Mouse (Mus musculus) gastrocnemius, postnatal 14 days (tissue): ENCODE results near the gene Ccnl2. TPM values are rescaled to one million over a fixed set of nuclear protein-coding genes. Genes with fewer than 3 reads are reported as not detected.

Experiments
- DNase-seq: peaks from one replicate; pipeline ENCODE4 v3.0.0; 2021; ENCODE audit warnings: mixed read lengths
- intact Hi-C: fragments of 180-260 bp; cut with DNase I; formaldehyde crosslinking; loops from one replicate; pipeline ENCODE4 v1.15.1; 2025; ENCODE audit warnings: low total_unique reads
- long read RNA-seq, 2 experiments: library from polyadenylated mRNA; stranded (forward); transcript quantifications; one replicate each; pipeline ENCODE4 v2.0.0; 2021
- total RNA-seq, 2 experiments: library from RNA; stranded (reverse); gene quantifications; 2 replicates each; pipeline ENCODE4 v1.2.3; 2021

Ccnl2 gene
- total RNA-seq = 10 to 100 TPM; 20.6 to 29.0 TPM
- long read RNA-seq, experiment 1, full-length matches to known transcripts = 26 of 61 reads
- long read RNA-seq, experiment 1, partial matches to known transcripts = 10 of 61 reads
- long read RNA-seq, experiment 1, other reads (novel, unspliced or antisense) = 25 of 61 reads
- long read RNA-seq, experiment 2, full-length matches to known transcripts = 30 of 63 reads
- long read RNA-seq, experiment 2, partial matches to known transcripts = 9 of 63 reads
- long read RNA-seq, experiment 2, other reads (novel, unspliced or antisense) = 24 of 63 reads

DNA sequence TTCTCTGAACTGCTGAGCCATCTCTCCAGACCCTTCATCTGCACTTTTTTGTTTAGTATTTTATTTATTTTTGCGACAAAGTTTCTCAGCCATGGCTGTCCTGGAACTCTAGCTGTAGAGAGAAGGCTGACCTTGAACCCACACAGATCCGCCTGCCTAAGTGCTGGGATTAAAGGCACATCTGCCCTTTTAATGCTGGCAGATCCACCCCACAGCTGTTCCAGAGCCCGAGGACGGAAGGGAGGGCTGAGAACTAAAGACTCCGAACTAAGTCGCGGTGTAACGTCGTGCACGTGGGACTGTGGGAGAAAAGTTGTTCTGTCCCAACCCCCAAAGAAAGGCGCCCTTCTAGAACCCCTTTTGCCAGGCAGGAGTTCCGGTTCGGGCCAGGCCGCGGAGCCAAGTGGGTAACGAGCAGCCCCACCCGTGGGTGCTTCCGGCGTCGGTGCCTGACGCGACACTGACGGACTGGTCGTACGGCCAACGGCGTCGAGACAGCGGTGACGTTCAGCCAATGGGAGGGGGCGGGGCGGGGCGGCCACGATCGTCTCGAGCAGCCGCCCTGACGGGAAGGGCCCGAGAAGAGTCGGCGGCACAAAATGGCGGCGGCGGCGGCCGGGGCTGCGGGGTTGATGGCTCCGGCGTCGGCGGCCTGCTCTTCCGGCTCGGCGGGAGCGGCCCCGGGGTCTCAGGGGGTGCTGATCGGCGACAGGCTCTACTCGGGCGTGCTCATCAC is at the start of gene Ccnl2:
Ccnl2 (plus strand) TSS at position 561 of the 736 bp plus-strand sequence.
- peak; percentile 95 for DNase-seq

GRCm38 (mm10) chr4:155769496-155769879 is 42.8 kb upstream of the Ccnl2 start:
- no peak for DNase-seq
- intact Hi-C loops = loop anchor here (5.0 kb wide), 1 partner anchor 47 kb away; no protein-coding TSS in a partner anchor

More for the DNA sequence above, at the start of gene Ccnl2:
- intact Hi-C loops = no loop called here

- DNase-seq = peak; percentile 91
- intact Hi-C loops = loop anchor here (5.0 kb wide), 1 partner anchor 48 kb away; no protein-coding TSS in a partner anchor
Measured at GRCm38 (mm10) chr4:155769880-155770512, 42.3 kb upstream of the Ccnl2 start.

DNA sequence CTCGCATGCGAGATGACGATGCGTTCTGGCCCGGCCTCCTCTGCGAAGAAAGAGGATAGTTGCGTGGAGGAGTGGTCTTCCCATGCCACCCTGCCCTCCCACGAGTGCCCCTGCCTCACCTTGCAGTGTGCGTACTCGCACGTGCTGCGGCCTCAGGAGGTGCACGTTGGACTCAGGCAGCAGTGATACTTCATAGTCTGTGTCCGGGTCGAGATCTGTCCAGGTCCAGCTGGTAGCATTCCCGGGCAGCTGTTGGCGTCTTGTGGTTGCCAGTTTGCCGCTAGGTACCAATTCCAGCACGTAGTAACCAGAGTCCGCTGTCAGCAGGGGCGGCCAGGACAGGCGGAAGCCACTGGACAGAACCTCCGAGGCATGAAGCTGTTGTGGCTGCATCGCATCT is 41.7 kb upstream of the Ccnl2 start:
- peak; percentile 81 for DNase-seq
- intact Hi-C loops = no loop called here

GRCm38 (mm10) chr4:155771706-155772105 is 40.6 kb upstream of the Ccnl2 start:
- intact Hi-C loops = no loop called here
- DNase-seq = no peak

DNA sequence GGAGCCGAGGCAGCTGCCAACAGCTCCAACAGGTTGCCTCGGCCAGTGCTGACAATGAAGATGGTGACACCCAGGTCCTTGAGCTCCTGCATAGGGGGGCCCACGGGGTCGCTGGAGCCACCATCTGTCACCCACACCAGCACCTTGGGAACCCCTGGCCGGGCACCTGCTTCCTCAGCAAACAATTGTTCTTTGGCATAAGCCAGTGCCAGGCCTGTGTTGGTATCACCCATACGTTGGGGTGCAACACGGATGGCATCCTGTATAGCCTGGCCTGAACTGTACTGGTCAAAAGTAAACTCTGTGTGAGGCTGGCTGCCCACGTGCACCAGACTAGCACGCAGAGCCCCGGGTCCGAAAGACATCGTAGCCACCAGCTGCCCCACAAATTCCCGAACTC is 39.5 kb upstream of the Ccnl2 start:
- intact Hi-C loops = no loop called here

GRCm38 (mm10) chr4:155773335-155774078 is 38.8 kb upstream of the Ccnl2 start:
- intact Hi-C loops = no loop called here
- no peak for DNase-seq

More for the DNA sequence above, 39.5 kb upstream of the Ccnl2 start:
- no peak for DNase-seq

DNA sequence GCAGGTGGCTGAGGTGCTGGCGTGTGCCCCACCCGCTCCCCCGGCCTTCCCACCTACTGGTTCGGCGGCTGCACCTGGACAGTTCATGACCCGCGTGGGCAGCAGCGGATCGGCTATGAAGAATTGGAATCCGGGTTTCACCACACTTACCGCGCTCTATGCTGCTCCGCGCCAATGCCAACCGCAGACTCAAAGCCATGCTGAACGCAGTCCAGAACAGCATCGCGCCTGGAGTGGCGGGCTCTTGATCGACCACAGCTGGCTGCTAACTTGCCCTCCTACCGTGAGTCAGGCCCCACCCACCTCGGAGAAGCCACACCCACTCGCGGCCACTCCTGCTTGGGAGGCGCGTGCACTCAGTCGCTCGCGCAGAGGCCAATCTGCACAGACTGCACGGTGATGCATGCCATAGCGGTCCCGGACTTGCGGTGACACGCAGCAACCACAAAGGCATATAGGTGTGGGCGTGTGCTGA is 38.0 kb upstream of the Ccnl2 start, which contains the start of gene Vwa1:
Vwa1 (minus strand) TSS at position 419 of the 475 bp plus-strand sequence.
- intact Hi-C loops = no loop called here
- peak; percentile 93 for DNase-seq

DNA sequence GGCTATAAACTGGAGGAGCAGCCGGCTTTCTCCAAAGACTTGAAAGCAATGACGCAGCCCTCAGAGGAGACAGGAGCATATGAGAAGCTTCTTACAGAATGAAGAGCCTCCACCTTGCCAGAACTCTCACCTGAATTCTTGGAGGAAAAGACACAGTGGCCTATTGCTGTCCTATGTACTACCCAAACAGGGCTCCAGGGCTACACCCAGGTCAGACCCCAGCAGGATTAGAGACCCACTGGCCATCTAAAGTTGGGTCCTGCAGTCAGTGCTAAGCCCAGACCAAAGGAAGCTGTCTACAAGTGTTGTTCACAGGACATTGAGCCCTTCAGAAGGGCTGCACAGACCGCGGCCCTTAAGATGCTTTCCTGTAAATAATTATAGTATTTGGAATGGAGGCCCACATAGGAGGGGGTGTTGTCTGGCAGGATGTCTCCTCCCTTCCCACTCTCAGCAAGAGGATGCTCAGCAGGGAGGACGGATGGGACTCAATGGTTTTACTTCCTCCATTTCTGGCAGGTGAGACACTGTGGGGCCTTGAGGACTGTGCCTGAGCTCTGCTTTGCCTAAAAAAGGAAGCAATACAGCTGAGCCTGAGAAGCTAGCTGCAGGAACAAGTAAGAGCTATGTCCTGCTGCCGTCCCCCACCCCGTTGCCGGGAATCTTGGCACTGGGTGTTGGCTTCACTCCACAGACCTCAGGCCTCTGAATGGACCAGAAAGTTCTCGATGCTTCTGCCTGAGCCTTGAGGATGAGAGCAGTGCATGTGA is 37.1 kb upstream of the Ccnl2 start:
- DNase-seq = peak; percentile 77
- intact Hi-C loops = no loop called here

- intact Hi-C loops = no loop called here
- DNase-seq = peak; percentile 45
Measured at GRCm38 (mm10) chr4:155775855-155776254, 36.4 kb upstream of the Ccnl2 start.

- intact Hi-C loops = no loop called here
- no peak for DNase-seq
Measured at GRCm38 (mm10) chr4:155776704-155777335, 35.5 kb upstream of the Ccnl2 start.

GRCm38 (mm10) chr4:155777816-155778215 is 34.5 kb upstream of the Ccnl2 start:
- intact Hi-C loops = no loop called here
- no peak for DNase-seq

DNA sequence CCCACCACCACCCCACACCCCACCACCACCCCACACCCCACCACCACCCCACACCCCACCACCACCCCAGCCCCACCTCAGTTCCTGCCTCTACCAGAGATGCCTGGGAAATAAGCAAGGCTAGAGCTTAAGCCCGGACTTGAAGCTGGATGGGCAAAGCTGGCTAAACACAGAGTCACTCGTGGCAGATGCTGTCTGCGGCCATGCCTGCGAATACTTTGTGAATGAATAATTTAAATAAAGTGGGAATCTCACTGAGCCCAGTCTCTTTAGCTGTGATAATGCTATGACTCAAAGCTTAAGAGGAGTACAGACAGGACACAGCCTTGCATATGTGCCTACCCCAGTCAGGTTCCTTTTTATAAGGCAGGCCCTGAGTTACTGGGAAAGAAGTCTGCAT is 32.8 kb upstream of the Ccnl2 start:
- intact Hi-C loops = no loop called here

DNA sequence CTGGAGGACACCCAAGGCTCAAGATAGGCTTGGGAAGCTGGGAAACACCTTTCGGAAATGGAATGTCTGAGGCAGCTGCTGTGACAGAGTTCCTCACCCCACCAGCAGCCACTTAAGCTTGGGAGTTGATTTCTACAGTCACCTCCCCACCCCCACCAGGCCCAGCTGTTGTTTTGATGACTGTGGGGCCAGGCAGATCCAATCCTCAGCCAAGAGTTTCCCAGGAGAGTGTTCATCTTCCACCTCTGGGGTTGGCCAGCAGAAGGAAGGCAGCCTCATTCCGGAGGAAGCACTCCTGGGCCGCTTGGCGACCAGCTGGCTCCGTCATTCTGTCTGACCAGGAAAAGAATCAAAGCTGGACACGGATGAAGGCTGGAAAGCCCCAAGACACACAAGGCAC is 31.4 kb upstream of the Ccnl2 start:
- DNase-seq = peak; percentile 91
- intact Hi-C loops = no loop called here

More for the DNA sequence above, 32.8 kb upstream of the Ccnl2 start:
- no peak for DNase-seq

DNA sequence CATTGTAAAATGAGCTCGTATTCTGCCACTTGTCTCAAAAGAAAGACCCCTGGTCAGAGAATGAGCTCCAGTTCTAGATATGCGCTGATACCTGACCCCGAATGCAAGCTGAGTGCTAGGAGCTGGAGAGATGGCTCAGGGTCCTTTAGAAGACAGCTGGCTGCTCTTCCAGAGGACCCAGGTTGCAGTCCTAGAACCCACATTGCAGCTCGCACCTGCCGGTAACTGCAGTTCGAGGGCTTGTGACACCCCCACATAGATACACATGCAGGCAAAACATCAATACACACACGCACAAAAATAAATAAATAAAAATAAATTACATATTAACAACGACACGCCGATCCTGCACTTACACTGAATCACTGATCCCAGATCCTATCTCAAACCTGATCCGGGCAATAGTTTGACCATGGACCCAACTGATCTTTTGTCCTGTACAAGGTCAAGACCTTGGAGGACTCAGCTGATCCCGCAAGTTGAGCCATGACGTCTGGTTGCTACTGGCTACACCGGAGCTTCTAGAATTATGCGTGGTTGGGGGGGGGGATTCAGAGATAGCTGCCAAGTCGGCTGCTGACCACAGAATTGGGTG is 28.7 kb upstream of the Ccnl2 start:
- intact Hi-C loops = no loop called here
- no peak for DNase-seq

DNA sequence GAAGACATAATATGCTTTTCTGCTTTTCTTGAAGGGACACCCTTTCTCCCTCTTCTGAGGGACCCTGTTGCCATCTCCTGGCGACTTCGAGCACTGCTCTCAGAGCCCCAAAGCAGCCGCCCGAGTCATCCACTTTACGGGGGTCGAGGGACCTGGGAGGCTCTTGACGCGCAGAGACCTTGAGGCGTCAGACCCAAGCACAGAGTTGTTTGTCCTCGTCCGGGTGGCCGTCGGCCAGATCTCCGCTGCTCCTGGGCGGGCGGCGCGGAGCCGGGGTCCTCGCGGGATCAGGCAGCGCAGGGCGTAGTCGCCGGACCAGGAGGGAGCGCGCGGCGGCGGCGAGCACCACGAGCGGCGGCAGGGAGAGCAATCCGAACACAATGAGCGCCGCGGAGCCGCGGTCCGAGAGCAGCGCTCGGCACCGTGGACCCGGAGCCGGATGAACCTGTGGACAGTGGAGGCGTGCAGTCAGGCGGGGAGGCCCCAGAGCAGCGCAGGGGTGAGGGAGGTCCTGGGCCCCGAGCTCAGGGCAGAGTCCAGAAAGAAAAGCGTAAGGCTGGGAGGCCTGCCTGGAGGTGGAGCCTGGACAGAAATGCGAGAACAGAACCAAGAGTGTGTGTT is 28.1 kb upstream of the Ccnl2 start:
- DNase-seq = peak; percentile 86
- intact Hi-C loops = no loop called here

DNA sequence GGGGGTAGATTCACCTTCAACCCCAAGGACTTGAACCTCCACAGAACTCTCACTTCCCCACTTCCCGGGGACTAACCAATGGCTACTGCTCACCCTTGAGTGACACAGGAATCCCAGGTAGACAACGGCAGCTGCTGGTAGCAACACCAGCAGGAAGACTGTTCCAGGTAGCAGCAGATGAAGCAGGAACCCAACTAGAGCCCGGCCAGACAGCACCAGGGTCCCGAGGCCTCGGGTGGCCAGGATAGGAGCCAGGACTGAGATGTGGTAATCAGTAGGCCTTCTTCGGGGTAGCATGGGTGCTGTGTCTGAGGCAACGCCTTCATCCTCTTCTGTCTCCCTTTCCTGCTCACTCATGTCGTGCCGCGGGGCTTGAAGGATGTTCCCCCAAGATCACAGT is 27.0 kb upstream of the Ccnl2 start:
- intact Hi-C loops = no loop called here
- no peak for DNase-seq

DNA sequence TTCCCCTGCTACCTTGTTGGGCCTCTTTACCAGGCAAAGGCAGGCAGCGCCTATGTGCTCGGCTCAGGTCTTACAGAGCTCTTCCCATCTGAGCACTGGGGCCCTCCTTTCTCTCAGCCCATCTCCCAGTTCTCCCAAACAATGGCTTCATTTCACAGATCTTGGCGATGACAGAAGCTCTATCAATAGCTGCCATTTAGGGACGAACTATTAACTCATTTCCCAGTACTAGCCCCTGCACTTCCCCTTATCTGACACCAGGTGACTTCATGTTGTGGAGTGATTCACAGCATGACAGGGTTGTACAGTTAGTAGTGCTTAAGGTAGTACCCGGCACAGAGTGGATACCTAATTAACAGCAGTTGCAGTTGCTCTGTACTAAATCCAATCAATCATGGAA is 26.5 kb upstream of the Ccnl2 start, which contains the start of gene Tmem88b:
Tmem88b (minus strand) TSS at position 56 of the 400 bp plus-strand sequence.
- no peak for DNase-seq
- intact Hi-C loops = no loop called here
